Mouse (Mus musculus): ENCODE data around the gene Hsf2bp.

DNA sequence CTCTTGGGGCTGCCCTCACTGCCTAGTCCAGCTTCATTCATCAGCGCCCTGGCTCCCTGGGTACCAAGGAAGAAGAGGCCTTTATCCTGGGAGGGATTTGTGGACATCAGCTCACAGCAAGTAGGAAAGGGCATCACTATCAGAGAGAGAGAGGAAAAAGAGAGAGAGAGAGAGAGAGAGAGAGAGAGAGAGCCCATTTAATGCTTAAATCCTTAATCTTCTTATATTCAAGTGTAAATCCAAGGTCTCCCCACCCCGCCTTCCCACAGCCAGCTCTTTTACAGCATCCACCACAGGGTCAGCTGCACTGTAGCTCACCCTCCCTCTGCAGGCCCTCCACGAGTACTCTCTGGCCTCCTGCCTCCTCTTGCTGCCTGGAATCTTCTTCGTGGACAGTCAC lies 94.5 kb downstream of the Hsf2bp start:
- TF ChIP-seq CTCF (IDR thresholded peaks at IDR 0.05; ENCODE audit: control insufficient read depth, insufficient read depth, insufficient replicate concordance, low read depth, low read length) = no peak
- no peak for TF ChIP-seq POLR2A (IDR thresholded peaks at IDR 0.05; ENCODE audit: control insufficient read depth, low read depth, low read length)

Measured in testis, adult 2 months (tissue).